Mouse (Mus musculus) lung, postnatal 0 days (tissue): ENCODE data around the gene Npw.

ENCODE experiments used
- CTCF ChIP-seq: IDR thresholded peaks from 2 replicates; pipeline ENCODE4 v1.5.1; 2016; ENCODE audit warnings: antibody characterized with exemption, mild to moderate bottlenecking
- EP300 ChIP-seq: IDR thresholded peaks from 2 replicates; pipeline ENCODE4 v1.6.1; 2016; ENCODE audit warnings: antibody characterized with exemption, mild to moderate bottlenecking, control low read depth

- TF ChIP-seq EP300 (no peak), CTCF (no peak)
Measured at GRCm38 (mm10) chr17:24608874-24609273, 49.4 kb downstream of the Npw start.
